Comparison of ENCODE assay signal across 11 mouse cellular contexts in the genomic region with DNA sequence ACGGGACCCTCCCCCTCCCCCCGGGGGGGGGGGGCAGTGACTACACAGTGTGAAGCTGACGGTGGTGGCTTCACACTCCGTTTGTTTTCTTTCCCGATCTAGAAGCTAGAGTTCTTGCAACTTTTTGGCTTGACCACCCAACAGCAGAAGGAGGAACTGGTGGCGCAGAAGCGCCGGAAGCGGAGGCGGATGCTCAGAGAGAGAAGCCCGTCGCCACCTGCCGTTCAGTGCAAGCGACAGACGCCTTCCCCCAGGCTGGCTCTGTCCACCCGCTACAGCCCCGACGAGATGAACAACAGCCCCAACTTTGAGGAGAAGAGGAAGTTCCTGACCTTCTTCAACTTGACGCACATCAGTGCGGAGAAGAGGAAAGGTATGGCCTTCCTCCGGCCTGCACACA. TPM values are rescaled to one million over a fixed set of nuclear protein-coding genes. Genes with fewer than 3 reads are reported as not detected.
DNase-seq lines count a peak whose midpoint lies in the region; ATAC-seq and TF ChIP-seq lines count a peak whose summit lies in the region.
"Had no signal": no experiment of that assay in that cellular context is flagged by ENCODE, and none has a peak within 500 bp of the region (broad histone marks: within the 10 kb centered on the region; RNA-seq: fewer than 3 reads in every experiment).

No protein-coding gene starts in this region.

- 72% methylated on average over 21 of the region's 21 CpGs for WGBS in liver, postnatal 0 days (ENCODE audit: insufficient replicate concordance)
- 24% methylated on average over 21 of the region's 21 CpGs for WGBS in spleen, adult 2 months

- DNase-seq in liver, postnatal 0 days: peak; percentile 65
- DNase-seq in liver: no peak
- DNase-seq in cerebellum, adult 9-11 months: peak; percentile 74
- DNase-seq in layer of hippocampus, adult 9-11 months: peak; percentile 88
- peak; percentile 54 to 80 for DNase-seq in spleen, adult 2 months (ENCODE audit: low read depth in 1 of 2, low spot score in 2 of 2)
- DNase-seq in heart, adult 8-10 months (ENCODE audit: low spot score): no peak
- DNase-seq in heart, postnatal 14 days: no peak
- DNase-seq: adrenal gland, postnatal 14 days; gastrocnemius, postnatal 36 days had no signal

- 0 out of 2 replicates have a peak, but pooled peaks have one; percentile 13 for ATAC-seq in liver, postnatal 0 days

- peak; percentile 52 for TF ChIP-seq CTCF in liver, postnatal 0 days (IDR thresholded peaks at IDR 0.05; ENCODE audit: low read depth)
- peak; percentile 62; the same call in 1 of the 2 replicates for TF ChIP-seq CTCF in spleen, adult 2 months (IDR thresholded peaks at IDR 0.05; ENCODE audit: extremely low read depth, insufficient read depth, insufficient read length, insufficient replicate concordance)

- no peak overlapping the region for H3K4me3 ChIP-seq in liver, postnatal 0 days (ENCODE audit: low read depth, low read length)
- no peak overlapping the region for H3K4me3 ChIP-seq in spleen, adult 2 months (ENCODE audit: extremely low read depth, insufficient read depth, insufficient read length)
- H3K4me3 ChIP-seq: hindbrain, embryonic 15.5 days; lung, embryonic 15.5 days had no signal

- TF ChIP-seq EP300 in liver, postnatal 0 days (IDR thresholded peaks at IDR 0.05; ENCODE audit: low read depth): no peak

- no peaks in the 10 kb centered on the region for H3K9me3 ChIP-seq in liver, postnatal 0 days (ENCODE audit: low read length)
- H3K9me3 ChIP-seq: hindbrain, embryonic 15.5 days; lung, embryonic 15.5 days had no signal

- no peak overlapping the region for H3K4me2 ChIP-seq in liver, postnatal 0 days (ENCODE audit: low read depth, low read length)
- H3K4me2 ChIP-seq: hindbrain, embryonic 15.5 days; lung, embryonic 15.5 days had no signal

- H3K9ac ChIP-seq in liver, postnatal 0 days (replicated peaks): no peak overlapping the region
- H3K9ac ChIP-seq: hindbrain, embryonic 15.5 days; lung, embryonic 15.5 days had no signal

- peaks cover 100% of the 10 kb centered on the region for H3K36me3 ChIP-seq in liver, postnatal 0 days (replicated peaks; ENCODE audit: insufficient read depth, low read length)
- H3K36me3 ChIP-seq in spleen, adult 2 months (ENCODE audit: control insufficient read depth, insufficient read depth, low read length): peaks cover 86% of the 10 kb centered on the region

- TF ChIP-seq POLR2A in spleen, adult 2 months (IDR thresholded peaks at IDR 0.05; ENCODE audit: low read depth, low read length): no peak

- no peaks in the 10 kb centered on the region for H3K27me3 ChIP-seq in liver, postnatal 0 days (ENCODE audit: insufficient read depth, low read length)
- H3K27me3 ChIP-seq in spleen, adult 2 months (ENCODE audit: control insufficient read depth, insufficient read depth, low read length): no peaks in the 10 kb centered on the region
- H3K27me3 ChIP-seq: hindbrain, embryonic 15.5 days; lung, embryonic 15.5 days had no signal

- peaks cover 11% of the 10 kb centered on the region for H3K4me1 ChIP-seq in liver, postnatal 0 days (ENCODE audit: insufficient read depth)
- H3K4me1 ChIP-seq in spleen, adult 2 months (ENCODE audit: control insufficient read depth, insufficient read depth, insufficient read length): peaks cover 15% of the 10 kb centered on the region

- peak overlapping the region; percentile 77 for H3K27ac ChIP-seq in liver, postnatal 0 days (ENCODE audit: low read depth)
- H3K27ac ChIP-seq in spleen, adult 2 months (ENCODE audit: insufficient read depth, low read length): peak overlapping the region; percentile 69
- H3K27ac ChIP-seq: hindbrain, embryonic 15.5 days; lung, embryonic 15.5 days had no signal

- intact Hi-C loops in heart, postnatal 14 days (cut with DNase I): no loop called here

RNA-seq across cellular contexts. Expression of a gene that starts 16.6 kb away (rescaled TPM):
- 18.6 and 20.3 TPM in 2 replicates for polyA plus RNA-seq in liver, postnatal 0 days (2015; fragmentation: Nextera tagmentation; extraction: Ambion mirVana)
- 8.1 and 14.7 TPM in 2 replicates for polyA plus RNA-seq in spleen, adult 2 months (2012; rRNA removed)
- total RNA-seq in heart, adult 8-10 months (2022): 1 to 10 TPM in 3 of 4 experiments, under 1 TPM in 1; 0.98 to 1.7 (median 1.7) TPM
- total RNA-seq in heart, postnatal 14 days (2021): 1 to 10 TPM; 3.2 to 6.4 TPM

Comparison
In these comparisons a context has a peak if more than half of its experiments do, and no peak if none do; other contexts are left out.
1. DNase-seq: peak in liver, postnatal 0 days (single experiment), cerebellum, adult 9-11 months (single experiment), layer of hippocampus, adult 9-11 months (single experiment) and spleen, adult 2 months (2 of 2); none in liver (single experiment), heart, adult 8-10 months (single experiment) and heart, postnatal 14 days (0 of 2).